Mouse (Mus musculus): ENCODE results near the gene Bhlhe23. TPM values are rescaled to one million over a fixed set of nuclear protein-coding genes. Genes with fewer than 3 reads are reported as not detected.

The Bhlhe23 gene
- polyA plus RNA-seq, 1 experiment from 2014 or later, result not detected

- Histone ChIP-seq H3K9me3 (no peaks in the 10 kb centered on the region), H3K4me2 (peak within 1 kb of the TSS; percentile 65), H3K4me3 (peak within 1 kb of the TSS; percentile 35), H3K9ac (peak within 1 kb of the TSS; percentile 63), H3K27me3 (replicated peaks) (0 out of 2 replicates have a peak, but pooled peaks cover 5% of the 10 kb centered on the region), H3K4me1 (peaks cover 15% of the 10 kb centered on the region), H3K27ac (replicated peaks) (no peak within 1 kb of the TSS), H3K36me3 (peaks cover 43% of the 10 kb centered on the region)
- WGBS, result 3% methylated on average over 18 of the region's 18 CpGs
- ATAC-seq (ENCODE audit: extremely low read depth, insufficient number of reproducible peaks, low FRiP score, low TSS enrichment), result no peak
Measured at GRCm38 (mm10) chr2:180724585-180725413, 51.9 kb downstream of the Bhlhe23 start, which contains the start of gene Slc17a9. Gene Slc17a9, plus strand, starts transcription at chr2:180725263.

Other genes with a start within 250 kb of the Bhlhe23 start
- gene Mrgbp, start 195.6 kb downstream of the Bhlhe23 start, polyA plus RNA-seq (2015; fragmentation: Nextera tagmentation; extraction: Ambion mirVana), result 22.6 and 23.4 TPM in 2 replicates
- 53.5 and 54.4 TPM in 2 replicates for gene Ogfr, start 187.7 kb downstream of the Bhlhe23 start, polyA plus RNA-seq (2015; fragmentation: Nextera tagmentation; extraction: Ambion mirVana)
- gene Col9a3, start 179.1 kb downstream of the Bhlhe23 start, polyA plus RNA-seq (2015; fragmentation: Nextera tagmentation; extraction: Ambion mirVana), result 16.0 and 19.3 TPM in 2 replicates
- gene Tcfl5, start 134.2 kb downstream of the Bhlhe23 start, polyA plus RNA-seq (2015; fragmentation: Nextera tagmentation; extraction: Ambion mirVana), result not detected in 2 replicates
- 14.8 and 16.4 TPM in 2 replicates for gene Dido1, start 66.9 kb downstream of the Bhlhe23 start, polyA plus RNA-seq (2015; fragmentation: Nextera tagmentation; extraction: Ambion mirVana)
- 43.8 and 50.4 TPM in 2 replicates for gene Gid8, start 66.8 kb downstream of the Bhlhe23 start, polyA plus RNA-seq (2015; fragmentation: Nextera tagmentation; extraction: Ambion mirVana)
- gene Slc17a9, start 51.6 kb downstream of the Bhlhe23 start, polyA plus RNA-seq (2015; fragmentation: Nextera tagmentation; extraction: Ambion mirVana), result 0.65 and 1.1 TPM in 2 replicates
- 31.8 and 34.0 TPM in 2 replicates for gene Ythdf1, start 144.0 kb upstream of the Bhlhe23 start, polyA plus RNA-seq (2015; fragmentation: Nextera tagmentation; extraction: Ambion mirVana)
- 0.44 and 0.47 TPM in 2 replicates for gene Birc7, start 152.1 kb upstream of the Bhlhe23 start, polyA plus RNA-seq (2015; fragmentation: Nextera tagmentation; extraction: Ambion mirVana)
- gene Nkain4, start 177.8 kb upstream of the Bhlhe23 start, polyA plus RNA-seq (2015; fragmentation: Nextera tagmentation; extraction: Ambion mirVana), result 47.3 and 49.3 TPM in 2 replicates
- gene Arfgap1, start 190.3 kb upstream of the Bhlhe23 start, polyA plus RNA-seq (2015; fragmentation: Nextera tagmentation; extraction: Ambion mirVana), result 80.0 and 82.9 TPM in 2 replicates
- 0.24 and 0.33 TPM in 2 replicates for gene Col20a1, start 209.6 kb upstream of the Bhlhe23 start, polyA plus RNA-seq (2015; fragmentation: Nextera tagmentation; extraction: Ambion mirVana)